Mouse (Mus musculus): ENCODE measurements around the gene Ptpn12.

DNA sequence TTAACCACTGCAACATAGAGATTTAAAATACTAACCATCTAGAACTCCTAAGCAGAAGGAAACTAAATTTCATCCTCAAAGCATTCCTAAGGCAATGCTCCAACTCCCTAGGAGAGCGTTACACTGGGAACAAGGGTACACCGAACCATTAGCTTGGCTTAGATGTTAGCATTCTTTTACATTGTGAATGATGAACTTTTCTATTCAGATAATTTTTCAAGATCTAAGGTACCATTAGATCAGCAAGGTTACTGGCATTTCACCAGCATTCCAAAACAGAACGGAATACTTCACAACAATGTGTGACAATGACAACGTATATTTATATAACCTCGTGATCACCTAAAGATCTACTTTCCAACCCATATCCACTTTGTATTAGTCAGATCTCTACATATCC lies 105.6 kb downstream of the Ptpn12 start:
- TF ChIP-seq CTCF (IDR thresholded peaks at IDR 0.05; ENCODE audit: borderline replicate concordance, insufficient read depth, low read depth, low read length) (no peak), POLR2A (IDR thresholded peaks at IDR 0.05; ENCODE audit: borderline replicate concordance, insufficient read depth, low read length) (no peak)

All from cerebellum, adult 2 months (tissue).